Mouse (Mus musculus): ENCODE measurements at regions not wholly inside any gene's neighbourhood (a gene's known extent, or its start where the extent isn't known, plus 50 kb on each side); places are given as distances from the start of the nearest gene placed in this dataset.
A peak's percentile ranks its signal among the peaks of the same experiment; 100 is the strongest.

- 90% methylated on average over 3 of the region's 3 CpGs for WGBS
- TF ChIP-seq CTCF (IDR thresholded peaks at IDR 0.05; ENCODE audit: insufficient read depth, low read depth, low read length) = no peak
- TF ChIP-seq POLR2A (IDR thresholded peaks at IDR 0.05; ENCODE audit: insufficient read depth, low read depth, low read length) = no peak
- no peaks in the 10 kb centered on the region for H3K4me1 ChIP-seq (ENCODE audit: control insufficient read depth, insufficient read depth, low read length)
- H3K27ac ChIP-seq (ENCODE audit: insufficient read depth, low read depth, low read length) = no peak overlapping the region
- no peak overlapping the region for H3K4me3 ChIP-seq (ENCODE audit: insufficient read depth, low read depth, low read length)
Observed at GRCm38 (mm10) chr3:100365354-100365945, 123.7 kb downstream of the Tent5c start.

- Histone ChIP-seq H3K4me3 (ENCODE audit: insufficient read depth, low read depth, low read length) (no peak overlapping the region), H3K27ac (ENCODE audit: insufficient read depth, low read depth, low read length) (no peak overlapping the region), H3K4me1 (ENCODE audit: control insufficient read depth, insufficient read depth, low read length) (no peaks in the 10 kb centered on the region)
- 82% methylated on average over 2 of the region's 2 CpGs for WGBS
- TF ChIP-seq CTCF (IDR thresholded peaks at IDR 0.05; ENCODE audit: insufficient read depth, low read depth, low read length) (no peak), POLR2A (IDR thresholded peaks at IDR 0.05; ENCODE audit: insufficient read depth, low read depth, low read length) (no peak)
Observed at GRCm38 (mm10) chr3:100364706-100365105, 124.4 kb downstream of the Tent5c start.

GRCm38 (mm10) chr3:100362983-100363382, 126.1 kb downstream of the Tent5c start:
- Histone ChIP-seq H3K4me1 (ENCODE audit: control insufficient read depth, insufficient read depth, low read length) (peaks cover 3% of the 10 kb centered on the region; the same call in 1 of the 2 replicates), H3K27ac (ENCODE audit: insufficient read depth, low read depth, low read length) (no peak overlapping the region), H3K4me3 (ENCODE audit: insufficient read depth, low read depth, low read length) (no peak overlapping the region)
- 93% methylated on average over 3 of the region's 3 CpGs for WGBS
- TF ChIP-seq POLR2A (IDR thresholded peaks at IDR 0.05; ENCODE audit: insufficient read depth, low read depth, low read length) (no peak), CTCF (IDR thresholded peaks at IDR 0.05; ENCODE audit: insufficient read depth, low read depth, low read length) (no peak)

- no peak overlapping the region for H3K4me3 ChIP-seq (ENCODE audit: insufficient read depth, low read depth, low read length)
- H3K4me1 ChIP-seq (ENCODE audit: control insufficient read depth, insufficient read depth, low read length) = peaks cover 3% of the 10 kb centered on the region; the same call in 1 of the 2 replicates
- 83% methylated on average over 3 of the region's 3 CpGs for WGBS
- TF ChIP-seq CTCF (IDR thresholded peaks at IDR 0.05; ENCODE audit: insufficient read depth, low read depth, low read length) = no peak
- no peak for TF ChIP-seq POLR2A (IDR thresholded peaks at IDR 0.05; ENCODE audit: insufficient read depth, low read depth, low read length)
- no peak overlapping the region for H3K27ac ChIP-seq (ENCODE audit: insufficient read depth, low read depth, low read length)
Observed at GRCm38 (mm10) chr3:100360019-100360418, 129.1 kb downstream of the Tent5c start.

GRCm38 (mm10) chr3:100359036-100359435, 130.1 kb downstream of the Tent5c start:
- Histone ChIP-seq H3K27ac (ENCODE audit: insufficient read depth, low read depth, low read length) (no peak overlapping the region), H3K4me1 (ENCODE audit: control insufficient read depth, insufficient read depth, low read length) (peaks cover 3% of the 10 kb centered on the region; the same call in 1 of the 2 replicates), H3K4me3 (ENCODE audit: insufficient read depth, low read depth, low read length) (peak overlapping the region; percentile 32)
- TF ChIP-seq POLR2A (IDR thresholded peaks at IDR 0.05; ENCODE audit: insufficient read depth, low read depth, low read length) = no peak
- no peak for TF ChIP-seq CTCF (IDR thresholded peaks at IDR 0.05; ENCODE audit: insufficient read depth, low read depth, low read length)
- WGBS = 19% methylated on average over 8 of the region's 8 CpGs

GRCm38 (mm10) chr3:100333478-100333877, 155.6 kb downstream of the Tent5c start:
- 90% methylated on average over 2 of the region's 2 CpGs for WGBS
- no peak overlapping the region for H3K4me3 ChIP-seq (ENCODE audit: insufficient read depth, low read depth, low read length)
- H3K27ac ChIP-seq (ENCODE audit: insufficient read depth, low read depth, low read length) = no peak overlapping the region
- no peaks in the 10 kb centered on the region for H3K4me1 ChIP-seq (ENCODE audit: control insufficient read depth, insufficient read depth, low read length)
- TF ChIP-seq CTCF (IDR thresholded peaks at IDR 0.05; ENCODE audit: insufficient read depth, low read depth, low read length) (no peak), POLR2A (IDR thresholded peaks at IDR 0.05; ENCODE audit: insufficient read depth, low read depth, low read length) (no peak)

- H3K4me3 ChIP-seq (ENCODE audit: insufficient read depth, low read depth, low read length) = no peak overlapping the region
- TF ChIP-seq POLR2A (IDR thresholded peaks at IDR 0.05; ENCODE audit: insufficient read depth, low read depth, low read length) (no peak), CTCF (IDR thresholded peaks at IDR 0.05; ENCODE audit: insufficient read depth, low read depth, low read length) (no peak)
- H3K27ac ChIP-seq (ENCODE audit: insufficient read depth, low read depth, low read length) = no peak overlapping the region
- H3K4me1 ChIP-seq (ENCODE audit: control insufficient read depth, insufficient read depth, low read length) = no peaks in the 10 kb centered on the region
Observed at GRCm38 (mm10) chr3:100318357-100318756, 156.2 kb upstream of the Wdr3 start.

- WGBS = 87% methylated on average over 1 of the region's 1 CpGs
- TF ChIP-seq CTCF (IDR thresholded peaks at IDR 0.05; ENCODE audit: insufficient read depth, low read depth, low read length) = no peak
- H3K4me1 ChIP-seq (ENCODE audit: control insufficient read depth, insufficient read depth, low read length) = no peaks in the 10 kb centered on the region
- H3K4me3 ChIP-seq (ENCODE audit: insufficient read depth, low read depth, low read length) = no peak overlapping the region
- no peak overlapping the region for H3K27ac ChIP-seq (ENCODE audit: insufficient read depth, low read depth, low read length)
Observed at GRCm38 (mm10) chr3:100287818-100288217, 125.6 kb upstream of the Wdr3 start.

- no peak overlapping the region for H3K27ac ChIP-seq (ENCODE audit: insufficient read depth, low read depth, low read length)
- no peaks in the 10 kb centered on the region for H3K4me1 ChIP-seq (ENCODE audit: control insufficient read depth, insufficient read depth, low read length)
- no peak for TF ChIP-seq POLR2A (IDR thresholded peaks at IDR 0.05; ENCODE audit: insufficient read depth, low read depth, low read length)
- no peak for TF ChIP-seq CTCF (IDR thresholded peaks at IDR 0.05; ENCODE audit: insufficient read depth, low read depth, low read length)
- H3K4me3 ChIP-seq (ENCODE audit: insufficient read depth, low read depth, low read length) = no peak overlapping the region
Observed at GRCm38 (mm10) chr3:100266976-100267375, 104.8 kb upstream of the Wdr3 start.

GRCm38 (mm10) chr3:100264991-100265390, 102.8 kb upstream of the Wdr3 start:
- Histone ChIP-seq H3K27ac (ENCODE audit: insufficient read depth, low read depth, low read length) (no peak overlapping the region), H3K4me1 (ENCODE audit: control insufficient read depth, insufficient read depth, low read length) (no peaks in the 10 kb centered on the region), H3K4me3 (ENCODE audit: insufficient read depth, low read depth, low read length) (no peak overlapping the region)
- no peak for TF ChIP-seq POLR2A (IDR thresholded peaks at IDR 0.05; ENCODE audit: insufficient read depth, low read depth, low read length)
- TF ChIP-seq CTCF (IDR thresholded peaks at IDR 0.05; ENCODE audit: insufficient read depth, low read depth, low read length) = no peak
- WGBS = 68% methylated on average over 5 of the region's 5 CpGs

All from olfactory bulb, adult 2 months (tissue).